Mouse (Mus musculus) myocyte (in vitro differentiated cells): ENCODE data around the gene Fam89a.

Source experiments
- CEBPB ChIP-seq: IDR thresholded peaks from 2 replicates; pipeline ENCODE4 v1.6.1; 2011; ENCODE audit warnings: mild to moderate bottlenecking, moderate library complexity; ENCODE audit not compliant: poor library complexity, insufficient read depth, severe bottlenecking
- MAX ChIP-seq: IDR thresholded peaks from one replicate; pipeline ENCODE4 v1.6.1; 2011; ENCODE audit warnings: low read depth, mild to moderate bottlenecking, control low read depth
- MYOD1 ChIP-seq, 3 experiments: IDR thresholded peaks; one replicate each; pipeline ENCODE4 v1.6.1; 2011; ENCODE audit warnings: control low read depth in 2 of 3, low read depth in 2 of 3, mild to moderate bottlenecking in 2 of 3, moderate library complexity in 1 of 3; ENCODE audit not compliant: insufficient read length in 2 of 3, control insufficient read depth in 1 of 3
- MYOG ChIP-seq, 3 experiments: IDR thresholded peaks; one replicate each; pipeline ENCODE4 v1.6.1; 2011; ENCODE audit warnings: control low read depth in 2 of 3, low read depth in 2 of 3, mild to moderate bottlenecking in 2 of 3; ENCODE audit not compliant: insufficient read length in 2 of 3, control insufficient read depth in 1 of 3, insufficient read depth in 1 of 3
- POLR2A ChIP-seq: IDR thresholded peaks from one replicate; pipeline ENCODE4 v1.6.1; 2011; ENCODE audit warnings: low read depth, mild to moderate bottlenecking, control low read depth, moderate library complexity; ENCODE audit not compliant: insufficient read length
- POLR2AphosphoS2 ChIP-seq: IDR thresholded peaks from one replicate; pipeline ENCODE4 v1.6.1; 2011; ENCODE audit warnings: low read depth, control low read depth; ENCODE audit not compliant: insufficient read length
- REST ChIP-seq: IDR thresholded peaks from one replicate; pipeline ENCODE4 v1.6.1; 2011; ENCODE audit warnings: mild to moderate bottlenecking, control low read depth, moderate library complexity; ENCODE audit not compliant: insufficient read depth, insufficient read length
- SRF ChIP-seq: IDR thresholded peaks from one replicate; pipeline ENCODE4 v1.6.1; 2011; ENCODE audit warnings: low read depth; ENCODE audit not compliant: control insufficient read depth, insufficient read length
- TCF12 ChIP-seq: IDR thresholded peaks from one replicate; pipeline ENCODE4 v1.6.1; 2011; ENCODE audit warnings: mild to moderate bottlenecking, control low read depth; ENCODE audit not compliant: poor library complexity, insufficient read depth, severe bottlenecking
- USF1 ChIP-seq: IDR thresholded peaks from one replicate; pipeline ENCODE4 v1.6.1; 2011; ENCODE audit warnings: low read depth, mild to moderate bottlenecking, control low read depth, moderate library complexity

- TF ChIP-seq POLR2A (no peak), POLR2AphosphoS2 (no peak), SRF (no peak), TCF12 (no peak), MYOG (IDR thresholded peaks at IDR 0.05; ENCODE audit: control insufficient read depth in 1 of 3, insufficient read depth in 1 of 3, insufficient read length in 2 of 3, low read depth in 2 of 3) (no peak), REST (no peak), USF1 (no peak), MAX (no peak), CEBPB (no peak), MYOD1 (IDR thresholded peaks at IDR 0.05; ENCODE audit: control insufficient read depth in 1 of 3, insufficient read length in 2 of 3, low read depth in 2 of 3) (no peak)
Measured at GRCm38 (mm10) chr8:124754792-124755190, 3.2 kb upstream of the Fam89a start.
